ENCODE assay signal across 27 mouse cellular contexts in genomic region chr7:72145726-72146520, GRCm38 (mm10).
"Had no signal": no experiment of that assay in that cellular context is flagged by ENCODE, and none has a peak within 500 bp of the region (broad histone marks: within the 10 kb centered on the region; RNA-seq: fewer than 3 reads in every experiment).

No protein-coding gene starts in this region.

- DNase-seq: gastrocnemius, postnatal 14 days; gastrocnemius, postnatal 36 days; heart, adult 11 months; heart, adult 2 months; heart, postnatal 14 days; heart, postnatal 36 days; kidney, adult 11 months; kidney, adult 2 months; kidney, adult 9 months; kidney, postnatal 14 days; kidney, postnatal 36 days; liver; liver, embryonic 13.5 days had no signal

- H3K4me1 ChIP-seq: heart, embryonic 13.5 days; heart, embryonic 15.5 days; hindbrain, embryonic 15.5 days; liver, embryonic 13.5 days; liver, embryonic 15.5 days had no signal

- H3K9ac ChIP-seq: heart, embryonic 13.5 days; heart, embryonic 15.5 days; hindbrain, embryonic 13.5 days; hindbrain, embryonic 15.5 days; kidney, embryonic 15.5 days; limb, embryonic 13.5 days; liver, embryonic 13.5 days; liver, embryonic 15.5 days; liver, postnatal 0 days had no signal

- H3K27me3 ChIP-seq: heart, embryonic 13.5 days; heart, embryonic 15.5 days; hindbrain, embryonic 13.5 days; hindbrain, embryonic 15.5 days; kidney, embryonic 15.5 days; liver, embryonic 13.5 days; liver, embryonic 15.5 days had no signal

- ATAC-seq: hindbrain, postnatal 0 days; intestine, embryonic 16.5 days had no signal

- H3K36me3 ChIP-seq: heart, embryonic 13.5 days; heart, embryonic 15.5 days; hindbrain, embryonic 13.5 days; hindbrain, embryonic 15.5 days; kidney, embryonic 15.5 days; limb, embryonic 13.5 days; liver, embryonic 13.5 days; liver, embryonic 15.5 days had no signal

- H3K9me3 ChIP-seq: heart, embryonic 13.5 days; heart, embryonic 15.5 days; hindbrain, embryonic 13.5 days; hindbrain, embryonic 15.5 days; kidney, embryonic 15.5 days; limb, embryonic 13.5 days; liver, embryonic 13.5 days; liver, embryonic 15.5 days had no signal

- H3K4me3 ChIP-seq: heart, adult 2 months; heart, embryonic 13.5 days; heart, embryonic 15.5 days; hindbrain, embryonic 13.5 days; hindbrain, embryonic 15.5 days; kidney, embryonic 15.5 days; left cerebral cortex, adult 2 months; limb, embryonic 13.5 days; liver, embryonic 13.5 days; liver, embryonic 15.5 days had no signal

- H3K4me2 ChIP-seq: heart, embryonic 11.5 days; heart, embryonic 13.5 days; heart, embryonic 15.5 days; hindbrain, embryonic 13.5 days; hindbrain, embryonic 15.5 days; kidney, embryonic 15.5 days; limb, embryonic 13.5 days; liver, embryonic 11.5 days; liver, embryonic 13.5 days; liver, embryonic 15.5 days had no signal

- H3K27ac ChIP-seq: heart, adult 2 months; heart, embryonic 13.5 days; heart, embryonic 15.5 days; hindbrain, embryonic 13.5 days; hindbrain, embryonic 15.5 days; hindbrain, postnatal 0 days; kidney, embryonic 15.5 days; kidney, postnatal 0 days; left cerebral cortex, adult 2 months; limb, embryonic 13.5 days; liver, embryonic 13.5 days; liver, embryonic 15.5 days had no signal
